In genomic region chr19:44335876-44336662, GRCm38 (mm10) we compare ENCODE assay signal across 33 mouse cellular contexts. TPM values are rescaled to one million over a fixed set of nuclear protein-coding genes. Genes with fewer than 3 reads are reported as not detected.
DNase-seq lines count a peak whose midpoint lies in the region; ATAC-seq lines count a peak whose summit lies in the region.
"Had no signal": no experiment of that assay in that cellular context is flagged by ENCODE, and none has a peak within 500 bp of the region (broad histone marks: within the 10 kb centered on the region; RNA-seq: fewer than 3 reads in every experiment).

No protein-coding gene starts in this region.

- no peak overlapping the region for H3K4me3 ChIP-seq in embryonic facial prominence, embryonic 10.5 days
- H3K4me3 ChIP-seq in neural tube, embryonic 15.5 days (replicated peaks), result no peak overlapping the region
- H3K4me3 ChIP-seq: embryonic facial prominence, embryonic 12.5 days; forebrain, embryonic 10.5 days; forebrain, embryonic 15.5 days; hindbrain, embryonic 10.5 days; hindbrain, embryonic 15.5 days; kidney, embryonic 15.5 days; midbrain, embryonic 13.5 days; stomach, embryonic 15.5 days had no signal

- H3K4me1 ChIP-seq in embryonic facial prominence, embryonic 10.5 days, result peaks cover 14% of the 10 kb centered on the region
- H3K4me1 ChIP-seq in neural tube, embryonic 15.5 days, result no peaks in the 10 kb centered on the region
- H3K4me1 ChIP-seq: kidney, embryonic 15.5 days; midbrain, embryonic 13.5 days; stomach, embryonic 15.5 days had no signal

- no peak for ATAC-seq in neural tube, embryonic 15.5 days (ENCODE audit: low FRiP score)
- ATAC-seq: forebrain, embryonic 15.5 days; midbrain, embryonic 13.5 days; Patski had no signal

- no peaks in the 10 kb centered on the region for H3K9me3 ChIP-seq in embryonic facial prominence, embryonic 10.5 days
- H3K9me3 ChIP-seq in neural tube, embryonic 15.5 days (replicated peaks), result no peaks in the 10 kb centered on the region
- H3K9me3 ChIP-seq: embryonic facial prominence, embryonic 12.5 days; forebrain, embryonic 10.5 days; forebrain, embryonic 15.5 days; hindbrain, embryonic 10.5 days; hindbrain, embryonic 15.5 days; kidney, embryonic 15.5 days; midbrain, embryonic 13.5 days; stomach, embryonic 15.5 days had no signal

- H3K36me3 ChIP-seq in embryonic facial prominence, embryonic 10.5 days (replicated peaks), result no peaks in the 10 kb centered on the region
- H3K36me3 ChIP-seq in neural tube, embryonic 15.5 days, result no peaks in the 10 kb centered on the region
- H3K36me3 ChIP-seq: embryonic facial prominence, embryonic 12.5 days; forebrain, embryonic 10.5 days; forebrain, embryonic 15.5 days; hindbrain, embryonic 10.5 days; hindbrain, embryonic 15.5 days; kidney, embryonic 15.5 days; midbrain, embryonic 13.5 days; stomach, embryonic 15.5 days had no signal

- H3K27me3 ChIP-seq in embryonic facial prominence, embryonic 10.5 days (replicated peaks; ENCODE audit: low read depth, poor library complexity, severe bottlenecking), result no peaks in the 10 kb centered on the region; the same call in 1 of the 2 replicates
- H3K27me3 ChIP-seq in neural tube, embryonic 15.5 days (replicated peaks), result no peaks in the 10 kb centered on the region
- H3K27me3 ChIP-seq: embryonic facial prominence, embryonic 12.5 days; forebrain, embryonic 15.5 days; hindbrain, embryonic 15.5 days; kidney, embryonic 15.5 days; midbrain, embryonic 13.5 days; Patski; stomach, embryonic 15.5 days had no signal

- DNase-seq in frontal cortex, postnatal 36 days (ENCODE audit: low spot score in 2 of 2), result peak; percentile 48 to 63
- no peak for DNase-seq in frontal cortex, postnatal 25 days (ENCODE audit: low spot score in 2 of 2)
- DNase-seq in layer of hippocampus, adult 9-11 months, result peak; percentile 36
- no peak for DNase-seq in layer of hippocampus, adult 8-10 months (ENCODE audit: low spot score in 2 of 2)
- peak; percentile 53 to 63 for DNase-seq in right cerebral cortex, adult 2 months (ENCODE audit: low spot score in 2 of 2)
- no peak for DNase-seq in right cerebral cortex, postnatal 14 days
- no peak for DNase-seq in embryonic facial prominence, embryonic 10.5 days (ENCODE audit: low spot score)
- DNase-seq: adrenal gland, postnatal 10 days; cerebellum, adult 11 months; cerebellum, adult 9-10 months; cerebellum, postnatal 36 days; gastrocnemius, postnatal 25 days; heart, postnatal 14 days; kidney, adult 18-20 months; kidney, postnatal 25 days; liver; lung, adult 2 months; lung, postnatal 10 days; retina, postnatal 1 day; thymus, postnatal 14 days had no signal

- no peak overlapping the region for H3K4me2 ChIP-seq in neural tube, embryonic 15.5 days
- H3K4me2 ChIP-seq: embryonic facial prominence, embryonic 12.5 days; forebrain, embryonic 15.5 days; hindbrain, embryonic 15.5 days; kidney, embryonic 15.5 days; midbrain, embryonic 13.5 days; stomach, embryonic 15.5 days had no signal

- H3K9ac ChIP-seq in neural tube, embryonic 15.5 days (replicated peaks), result no peak overlapping the region
- H3K9ac ChIP-seq: embryonic facial prominence, embryonic 12.5 days; forebrain, embryonic 15.5 days; hindbrain, embryonic 15.5 days; kidney, embryonic 15.5 days; liver, embryonic 14.5 days; midbrain, embryonic 13.5 days; stomach, embryonic 15.5 days had no signal

- no peak overlapping the region for H3K27ac ChIP-seq in embryonic facial prominence, embryonic 10.5 days (replicated peaks)
- no peak overlapping the region for H3K27ac ChIP-seq in neural tube, embryonic 15.5 days (replicated peaks)
- H3K27ac ChIP-seq: embryonic facial prominence, embryonic 12.5 days; forebrain, embryonic 10.5 days; forebrain, embryonic 15.5 days; hindbrain, embryonic 10.5 days; hindbrain, embryonic 15.5 days; kidney, embryonic 15.5 days; liver, embryonic 14.5 days; macrophage; midbrain, embryonic 13.5 days; stomach, embryonic 15.5 days had no signal

- WGBS in embryonic facial prominence, embryonic 10.5 days, result 84% methylated on average over 6 of the region's 6 CpGs
- 81% methylated on average over 6 of the region's 6 CpGs for WGBS in neural tube, embryonic 15.5 days

RNA-seq across cellular contexts. Expression of gene Scd4, which starts 3.2 kb away (rescaled TPM):
- total RNA-seq in layer of hippocampus, adult 8-10 months (2022), result 1 to 10 TPM; 2.3 to 3.0 (median 2.7) TPM
- 0.05 and 0.10 TPM in 2 replicates for polyA plus RNA-seq in embryonic facial prominence, embryonic 10.5 days (2016; fragmentation: Nextera tagmentation; extraction: Ambion mirVana)
- 0.09 and 0.15 TPM in 2 replicates for polyA plus RNA-seq in neural tube, embryonic 15.5 days (2015; fragmentation: Nextera tagmentation; extraction: Ambion mirVana)
- polyA plus RNA-seq: hindbrain, embryonic 10.5 days; limb, embryonic 11.5 days had no signal

RNA-seq across cellular contexts. Expression of gene Scd2, which starts 42.6 kb away (rescaled TPM):
- total RNA-seq in layer of hippocampus, adult 8-10 months (2022), result 100 to 1,000 TPM; 662 to 773 (median 703) TPM
- 324 and 353 TPM in 2 replicates for polyA plus RNA-seq in embryonic facial prominence, embryonic 10.5 days (2016; fragmentation: Nextera tagmentation; extraction: Ambion mirVana)
- polyA plus RNA-seq in neural tube, embryonic 15.5 days (2015; fragmentation: Nextera tagmentation; extraction: Ambion mirVana), result 256 and 264 TPM in 2 replicates

Comparison
In these comparisons a context has a peak if more than half of its experiments do, and no peak if none do; other contexts are left out.
1. DNase-seq: peak in frontal cortex, postnatal 36 days (2 of 2), layer of hippocampus, adult 9-11 months (single experiment) and right cerebral cortex, adult 2 months (2 of 2); none in frontal cortex, postnatal 25 days (0 of 2), layer of hippocampus, adult 8-10 months (0 of 2), right cerebral cortex, postnatal 14 days (single experiment) and embryonic facial prominence, embryonic 10.5 days (single experiment).